Mouse (Mus musculus): ENCODE measurements at regions not wholly inside any gene's neighbourhood (a gene's known extent, or its start where the extent isn't known, plus 50 kb on each side); places are given as distances from the start of the nearest gene placed in this dataset.

- TF ChIP-seq CTCF (IDR thresholded peaks at IDR 0.05; ENCODE audit: insufficient read depth, low read length) (no peak), POLR2A (IDR thresholded peaks at IDR 0.05; ENCODE audit: borderline replicate concordance, extremely low read depth, low read depth, low read length) (no peak)
Measured at GRCm38 (mm10) chr4:88956605-88957004, 76.6 kb upstream of the Ifne start.

Data from lung, adult 2 months (tissue).